Mouse (Mus musculus): Measurements from ENCODE around the gene Pold2. TPM values are rescaled to one million over a fixed set of nuclear protein-coding genes. Genes with fewer than 3 reads are reported as not detected.

Gene Pold2
- total RNA-seq, 4 experiments from 2014 or later = 22.9 to 30.8 (median 25.1) TPM

DNA sequence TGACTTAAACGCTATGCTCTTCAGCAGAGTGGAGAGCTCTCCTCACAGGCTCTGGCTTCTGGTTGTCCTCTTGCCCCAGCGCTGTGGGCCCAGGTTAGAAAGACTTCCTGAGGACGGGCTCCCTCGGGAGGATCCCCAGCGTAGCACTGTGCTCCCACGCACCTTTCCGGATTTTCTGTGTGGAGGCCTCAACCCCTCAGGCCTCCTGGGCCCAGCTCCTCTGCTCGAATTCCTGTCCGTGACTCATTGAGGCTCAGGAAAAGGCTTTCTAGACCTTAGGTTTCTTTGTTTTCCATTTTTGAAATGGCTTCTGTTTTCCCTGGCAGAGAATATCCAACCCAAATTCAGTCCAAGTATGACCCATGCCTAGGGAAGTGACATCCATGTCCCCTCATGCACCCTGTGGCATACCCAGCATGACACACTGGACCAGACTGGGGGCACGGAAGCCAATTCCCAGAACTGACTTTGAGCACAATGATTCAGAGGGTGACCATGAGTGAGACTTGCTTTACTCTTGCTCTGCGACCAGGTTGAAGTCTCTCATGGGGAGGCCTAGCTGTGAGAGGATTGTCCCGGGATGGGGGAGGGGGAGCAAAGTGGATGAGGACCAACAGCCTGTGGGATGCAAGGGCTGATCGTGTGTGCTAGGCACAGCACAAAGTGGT, 18.1 kb downstream of the Pold2 start:
- DNase-seq (ENCODE audit: low spot score in 2 of 2) = no peak

DNA sequence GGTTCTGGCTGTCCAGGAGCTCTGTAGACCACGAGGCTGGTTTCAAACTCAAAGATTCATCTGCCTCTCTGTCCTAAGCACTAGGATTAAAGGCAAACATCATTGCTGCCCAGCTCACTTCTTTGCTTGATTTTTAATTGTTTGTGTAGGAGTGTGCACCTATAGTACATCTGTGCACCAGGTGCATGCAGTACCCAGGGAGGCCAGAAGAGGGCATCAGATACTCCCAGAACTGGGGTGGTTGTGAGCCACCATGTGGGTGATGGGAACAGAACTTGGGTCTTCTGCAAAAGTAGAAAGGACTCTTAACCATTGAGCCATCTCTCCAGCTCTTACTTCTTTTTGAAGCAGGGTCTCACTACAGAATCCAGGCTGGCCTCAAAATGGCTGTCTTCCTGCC, 19.4 kb downstream of the Pold2 start:
- no peak for DNase-seq (ENCODE audit: low spot score in 2 of 2)

DNA sequence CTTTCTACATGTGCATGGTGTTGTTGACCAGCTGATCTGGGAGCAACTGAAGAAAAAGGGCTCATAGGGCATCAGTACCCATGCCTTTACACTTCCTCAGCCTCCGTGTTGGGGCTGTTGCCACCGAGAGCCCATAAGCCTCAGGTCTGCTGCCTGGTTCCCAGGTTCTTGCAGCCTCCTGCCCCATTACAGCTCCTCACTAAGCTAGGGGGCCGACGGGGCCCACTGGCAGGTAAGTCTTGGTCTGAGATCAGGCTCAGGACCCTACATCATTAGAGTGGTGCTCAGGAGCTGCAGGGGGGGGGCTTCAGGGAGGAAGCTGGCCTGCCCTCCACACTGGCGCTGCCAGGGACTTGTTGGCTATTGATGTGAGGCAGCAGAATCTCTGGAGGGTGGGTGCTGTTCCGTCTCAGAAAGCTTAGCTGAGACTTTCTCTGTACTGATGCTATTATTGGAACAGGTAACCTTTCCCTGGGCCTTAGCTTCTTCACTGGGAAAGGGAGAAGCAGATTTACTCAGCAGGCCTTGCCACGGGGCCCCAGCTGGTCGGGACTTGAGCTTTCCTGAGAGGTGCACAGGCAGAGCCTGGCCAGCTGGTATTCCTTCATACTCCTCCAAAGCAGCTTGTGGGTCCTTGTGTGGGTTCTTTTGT, 21.5 kb downstream of the Pold2 start:
- no peak for DNase-seq (ENCODE audit: low spot score in 2 of 2)

- peak; percentile 62 to 72 for DNase-seq (ENCODE audit: low spot score in 2 of 2)
Observed at GRCm38 (mm10) chr11:5855902-5856301, 22.2 kb downstream of the Pold2 start.

GRCm38 (mm10) chr11:5855481-5855880, 22.6 kb downstream of the Pold2 start:
- no peak for DNase-seq (ENCODE audit: low spot score in 2 of 2)

GRCm38 (mm10) chr11:5852314-5852713, 25.8 kb downstream of the Pold2 start:
- DNase-seq (ENCODE audit: low spot score in 2 of 2) = no peak

- no peak for DNase-seq (ENCODE audit: low spot score in 2 of 2)
Observed at GRCm38 (mm10) chr11:5851021-5851736, 26.9 kb downstream of the Pold2 start.

GRCm38 (mm10) chr11:5850452-5850851, 27.6 kb downstream of the Pold2 start:
- DNase-seq (ENCODE audit: low spot score in 2 of 2) = no peak

DNA sequence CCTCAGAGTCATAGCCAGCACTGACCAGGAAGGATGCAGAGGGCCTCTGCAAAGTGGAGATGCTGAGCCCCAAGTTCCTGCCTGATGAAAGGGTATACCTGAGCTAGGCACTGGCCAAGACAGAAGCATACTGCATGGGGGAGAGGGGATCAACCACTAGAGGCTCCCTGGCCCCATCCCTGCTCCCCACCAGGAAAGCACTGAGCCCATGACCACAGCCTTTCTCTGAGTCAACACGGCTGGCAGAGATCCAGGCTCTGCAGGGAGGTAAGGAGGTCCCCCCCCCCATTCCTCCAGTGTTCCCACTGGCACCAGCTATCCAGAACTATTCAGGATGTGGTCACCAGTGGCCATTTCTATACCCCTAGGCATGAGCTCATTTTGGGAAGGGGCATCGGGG, 28.8 kb downstream of the Pold2 start:
- DNase-seq (ENCODE audit: low spot score in 2 of 2) = no peak

- peak; percentile 77 to 81 for DNase-seq (ENCODE audit: low spot score in 2 of 2)
Observed at GRCm38 (mm10) chr11:5848741-5849140, 29.4 kb downstream of the Pold2 start.

- DNase-seq (ENCODE audit: low spot score in 2 of 2) = no peak
Observed at GRCm38 (mm10) chr11:5846639-5847345, 31.3 kb downstream of the Pold2 start.

DNA sequence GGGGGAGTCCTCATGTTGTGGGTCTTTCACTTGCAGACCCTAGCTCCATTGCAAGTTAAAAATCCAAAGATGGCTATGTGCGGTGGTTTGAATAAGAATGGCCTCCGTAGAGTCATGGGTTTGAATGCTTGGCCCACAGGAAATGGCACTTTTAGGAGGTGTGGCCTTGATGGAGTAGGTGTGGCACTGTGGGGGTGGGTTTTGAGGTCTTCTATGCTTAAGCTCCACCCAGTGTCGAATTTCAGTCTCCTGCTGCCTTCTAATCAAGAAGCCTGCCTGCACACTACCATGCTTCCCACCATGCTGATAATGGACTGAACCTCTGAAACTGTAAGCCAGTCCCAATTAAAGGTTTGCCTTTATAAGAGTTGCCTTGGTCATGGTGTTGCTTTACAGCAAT, 35.0 kb downstream of the Pold2 start:
- DNase-seq (ENCODE audit: low spot score in 2 of 2) = no peak

DNA sequence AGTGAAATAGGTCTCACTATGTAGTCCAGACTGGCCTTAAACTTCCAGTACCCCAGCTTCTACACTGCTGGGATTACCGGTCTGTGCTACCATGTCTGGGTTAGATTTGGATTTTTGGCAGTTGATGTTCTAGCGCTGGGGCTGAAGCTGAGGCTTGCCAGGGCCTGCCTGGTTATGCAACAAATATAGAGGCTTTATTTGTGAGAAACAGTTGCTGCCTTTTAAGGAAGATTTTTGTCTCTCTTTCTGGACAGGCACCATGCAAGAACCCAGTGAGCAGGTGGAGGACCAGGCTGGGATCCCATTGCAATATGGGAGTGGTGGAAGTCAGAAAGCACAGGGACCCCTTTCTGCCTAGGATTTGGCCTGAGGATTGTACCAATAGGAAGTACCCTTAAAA, 36.3 kb downstream of the Pold2 start:
- DNase-seq (ENCODE audit: low spot score in 2 of 2) = no peak

- no peak for DNase-seq (ENCODE audit: low spot score in 2 of 2)
Observed at GRCm38 (mm10) chr11:5840346-5840745, 37.7 kb downstream of the Pold2 start.

- DNase-seq (ENCODE audit: low spot score in 2 of 2) = peak; percentile 80 to 84
Observed at GRCm38 (mm10) chr11:5837251-5838246, 40.5 kb downstream of the Pold2 start, which contains the start of gene Polm. Polm (minus strand) TSS chr11:5838016.

GRCm38 (mm10) chr11:5836126-5836525, 42.0 kb downstream of the Pold2 start:
- DNase-seq (ENCODE audit: low spot score in 2 of 2) = no peak

DNA sequence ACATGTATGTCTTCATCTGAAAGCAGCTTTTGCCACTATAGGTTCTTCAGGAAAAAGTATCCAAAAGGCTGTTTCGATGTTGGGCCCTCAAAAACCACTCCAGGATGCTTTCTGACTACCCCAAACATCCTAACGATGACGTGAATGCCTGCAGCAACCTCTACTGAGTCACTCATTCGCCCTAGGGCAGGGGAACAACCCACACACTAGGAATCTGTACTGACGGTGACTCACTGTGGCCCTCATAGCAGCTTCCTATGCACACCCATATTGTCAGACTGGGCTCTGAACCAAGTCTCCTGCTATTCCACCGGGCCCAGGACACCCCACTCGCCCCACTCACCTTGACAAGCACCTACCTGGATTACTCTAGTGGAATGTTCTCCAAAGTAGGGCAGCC, 43.0 kb downstream of the Pold2 start:
- no peak for DNase-seq (ENCODE audit: low spot score in 2 of 2)

DNA sequence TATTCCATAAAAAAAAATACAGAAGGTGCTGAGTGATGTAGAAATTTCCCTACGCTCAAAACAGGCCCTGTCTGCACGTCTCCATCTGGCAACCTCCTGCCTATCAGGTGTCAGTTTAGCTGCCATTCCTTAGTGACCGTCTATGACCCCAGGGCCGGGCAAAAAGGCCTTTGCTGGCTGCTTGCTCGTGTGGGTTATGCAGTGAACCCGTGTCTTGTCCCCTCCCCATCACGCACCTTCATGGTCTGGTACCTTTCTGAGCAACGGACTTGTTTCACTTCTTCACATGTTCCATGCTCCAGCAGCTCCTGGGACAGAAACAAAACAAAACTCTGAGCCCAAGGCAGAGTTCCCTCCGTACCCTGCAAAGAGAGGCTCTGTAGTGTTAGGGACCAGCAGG, 43.6 kb downstream of the Pold2 start:
- DNase-seq (ENCODE audit: low spot score in 2 of 2) = no peak

DNA sequence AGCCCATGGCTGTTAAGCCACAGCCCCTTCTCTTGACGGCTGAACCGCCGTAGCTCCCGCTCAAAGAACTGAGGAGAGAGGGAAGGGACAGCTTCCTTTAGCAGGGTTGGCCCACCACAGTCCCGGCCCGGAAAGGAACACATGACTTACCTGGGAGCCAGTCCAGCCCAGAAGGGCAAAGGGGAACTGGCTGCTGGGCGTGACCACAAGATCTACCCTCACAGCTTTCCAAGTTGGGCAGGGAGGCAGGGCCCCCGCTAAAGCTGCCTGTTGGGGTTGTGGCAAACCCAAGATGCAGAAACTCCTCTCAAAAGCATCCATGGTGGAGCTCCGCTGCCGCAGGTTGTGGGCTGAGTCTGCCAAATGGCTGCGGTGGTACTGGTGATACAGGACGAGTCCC, 48.8 kb downstream of the Pold2 start:
- DNase-seq (ENCODE audit: low spot score in 2 of 2) = no peak

DNA sequence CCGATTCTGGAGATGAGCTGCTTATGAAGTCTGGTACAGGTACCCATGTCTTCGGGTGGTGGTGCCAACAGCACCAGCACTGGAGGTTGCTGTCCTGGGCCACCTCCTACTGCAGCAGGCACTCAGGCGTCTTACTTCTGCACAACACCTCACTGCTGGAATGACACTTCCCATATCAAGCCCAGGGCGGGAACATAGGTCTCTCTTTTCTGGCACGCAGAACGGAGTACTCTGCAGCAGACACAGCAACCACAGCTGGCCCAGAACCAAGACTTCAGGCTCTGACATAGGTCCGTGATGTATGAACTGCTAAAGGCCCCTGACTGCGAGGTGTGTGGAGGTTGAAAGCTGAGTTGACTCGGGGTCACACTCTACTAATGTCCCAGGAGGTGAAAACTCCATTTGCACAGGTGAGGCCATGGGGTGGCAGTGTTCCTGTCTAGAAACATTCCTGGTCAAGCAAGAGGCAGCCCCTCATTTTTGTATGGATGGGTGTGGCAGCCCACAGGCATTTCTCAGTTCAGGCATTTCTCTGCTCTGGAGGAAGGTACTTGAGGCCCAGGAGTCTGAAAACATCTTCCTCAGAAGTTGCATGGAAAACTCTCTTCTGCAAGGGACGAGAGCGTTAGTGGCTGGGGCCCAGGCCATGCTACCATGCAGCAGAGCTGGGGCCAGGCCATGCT, 49.4 kb downstream of the Pold2 start:
- DNase-seq (ENCODE audit: low spot score in 2 of 2) = no peak

Measured in layer of hippocampus, adult 8-10 months (tissue).